Comparison of ENCODE assay signal across 8 mouse cellular contexts in genomic region chr8:90877430-90877975, GRCm38 (mm10). TPM values are rescaled to one million over a fixed set of nuclear protein-coding genes. Genes with fewer than 3 reads are reported as not detected.
A peak's percentile ranks its signal among the peaks of the same experiment; 100 is the strongest.
DNase-seq lines count a peak whose midpoint lies in the region; ATAC-seq and TF ChIP-seq lines count a peak whose summit lies in the region.

No protein-coding gene starts in this region.

- no peak for TF ChIP-seq CTCF in bone marrow macrophage, adult 2 months (IDR thresholded peaks at IDR 0.05; ENCODE audit: low read depth, low read length)

- peak overlapping the region; percentile 82 for H3K4me2 ChIP-seq in heart, embryonic 12.5 days

- peak; percentile 79 for ATAC-seq in heart, embryonic 12.5 days (ENCODE audit: insufficient number of reproducible peaks, low FRiP score)

- 2% methylated on average over 11 of the region's 11 CpGs for WGBS in heart, embryonic 12.5 days

- H3K27ac ChIP-seq in heart, embryonic 12.5 days (ENCODE audit: poor library complexity, severe bottlenecking), result peak overlapping the region; percentile 71
- peak overlapping the region; percentile 91 for H3K27ac ChIP-seq in bone marrow macrophage, adult 2 months (ENCODE audit: insufficient read depth, low read depth, low read length)

- H3K9me3 ChIP-seq in heart, embryonic 12.5 days (replicated peaks), result no peaks in the 10 kb centered on the region

- no peaks in the 10 kb centered on the region for H3K36me3 ChIP-seq in heart, embryonic 12.5 days

- no peaks in the 10 kb centered on the region for H3K27me3 ChIP-seq in heart, embryonic 12.5 days (replicated peaks)

- DNase-seq in heart, adult 18-20 months, result no peak
- DNase-seq in heart, postnatal 4 days, result peak; percentile 33
- DNase-seq in lung, postnatal 10 days, result peak; percentile 44
- DNase-seq in ovary, postnatal 36 days (ENCODE audit: low spot score), result no peak
- no peak for DNase-seq in Muller cell, postnatal 12 days (ENCODE audit: inconsistent ontology term)
- no peak for DNase-seq in urinary bladder, postnatal 36 days (ENCODE audit: low spot score in 2 of 2)

- H3K4me1 ChIP-seq in heart, embryonic 12.5 days (replicated peaks), result peaks cover 19% of the 10 kb centered on the region
- peaks cover 29% of the 10 kb centered on the region for H3K4me1 ChIP-seq in bone marrow macrophage, adult 2 months (ENCODE audit: control insufficient read depth, insufficient read depth, low read length)

- no peak for TF ChIP-seq POLR2A in bone marrow macrophage, adult 2 months (IDR thresholded peaks at IDR 0.05; ENCODE audit: borderline replicate concordance, low read depth, low read length)

- peak overlapping the region; percentile 59 for H3K4me3 ChIP-seq in heart, embryonic 12.5 days
- peak overlapping the region; percentile 66 for H3K4me3 ChIP-seq in bone marrow macrophage, adult 2 months (ENCODE audit: insufficient read depth, low read length)

- peak overlapping the region; percentile 68 for H3K9ac ChIP-seq in heart, embryonic 12.5 days

RNA-seq across cellular contexts. Expression of gene Chd9, which starts 49.4 kb away (rescaled TPM):
- 53.5 and 56.3 TPM in 2 replicates for polyA plus RNA-seq in heart, embryonic 12.5 days (2016; fragmentation: Nextera tagmentation; extraction: Ambion mirVana)
- 10 to 100 TPM; 34.0 to 51.4 TPM for total RNA-seq in heart, adult 18-20 months (2021)
- polyA plus RNA-seq in bone marrow macrophage, adult 2 months (2012; ENCODE audit: insufficient read depth, insufficient read length, missing spikeins), result 90.1 and 96.4 TPM in 2 replicates
- 10 to 100 TPM; 40.7 to 43.4 TPM for total RNA-seq in heart, postnatal 4 days (2021)

Comparison
In these comparisons a context has a peak if more than half of its experiments do, and no peak if none do; other contexts are left out.
1. DNase-seq: peak in heart, postnatal 4 days (single experiment) and lung, postnatal 10 days (single experiment); none in heart, adult 18-20 months (0 of 2), ovary, postnatal 36 days (single experiment), Muller cell, postnatal 12 days (single experiment) and urinary bladder, postnatal 36 days (0 of 2).